Mouse (Mus musculus) inflammation-experienced regulatory T-cells, adult 6 months (primary cell): ENCODE results near the gene Lrrfip1. TPM values are rescaled to one million over a fixed set of nuclear protein-coding genes. Genes with fewer than 3 reads are reported as not detected.

Experiments used
- ATAC-seq: one replicate; pipeline ENCODE4 v1.8.0; 2017
- polyA plus RNA-seq, 3 experiments: library from polyadenylated mRNA; unstranded; fragments of 100-300 nt; shearing (Covaris generic); gene quantifications; one replicate each; pipeline ENCODE4 v1.2.1; 2017

The Lrrfip1 gene
- polyA plus RNA-seq, 3 experiments from 2014 or later = 200 to 230 (median 201) TPM

GRCm38 (mm10) chr1:91057311-91058245 lies 59.0 kb downstream of the Lrrfip1 start:
- ATAC-seq = peak; percentile 62

- ATAC-seq = no peak
Observed at GRCm38 (mm10) chr1:91058251-91058650, 59.7 kb downstream of the Lrrfip1 start.

- no peak for ATAC-seq
Observed at GRCm38 (mm10) chr1:91059792-91060604, 61.5 kb downstream of the Lrrfip1 start.

GRCm38 (mm10) chr1:91061105-91061504 lies 62.6 kb downstream of the Lrrfip1 start:
- ATAC-seq = no peak

GRCm38 (mm10) chr1:91062363-91062762 lies 63.8 kb downstream of the Lrrfip1 start:
- ATAC-seq = peak; percentile 67

- no peak for ATAC-seq
Observed at GRCm38 (mm10) chr1:91064053-91064452, 65.5 kb downstream of the Lrrfip1 start.

GRCm38 (mm10) chr1:91064903-91065525 lies 66.5 kb downstream of the Lrrfip1 start:
- peak; percentile 77 for ATAC-seq

- no peak for ATAC-seq
Observed at GRCm38 (mm10) chr1:91066061-91066460, 67.5 kb downstream of the Lrrfip1 start.

- ATAC-seq = no peak
Observed at GRCm38 (mm10) chr1:91066599-91066998, 68.1 kb downstream of the Lrrfip1 start.

- ATAC-seq = no peak
Observed at GRCm38 (mm10) chr1:91067716-91068115, 69.2 kb downstream of the Lrrfip1 start.

GRCm38 (mm10) chr1:91069575-91069974 lies 71.0 kb downstream of the Lrrfip1 start:
- peak; percentile 19 for ATAC-seq

GRCm38 (mm10) chr1:91070547-91070946 lies 72.0 kb downstream of the Lrrfip1 start:
- no peak for ATAC-seq

- ATAC-seq = no peak
Observed at GRCm38 (mm10) chr1:91071671-91072290, 73.2 kb downstream of the Lrrfip1 start.

- no peak for ATAC-seq
Observed at GRCm38 (mm10) chr1:91076946-91077345, 78.4 kb downstream of the Lrrfip1 start.

GRCm38 (mm10) chr1:91077456-91077855 lies 78.9 kb downstream of the Lrrfip1 start:
- no peak for ATAC-seq

GRCm38 (mm10) chr1:91077980-91078379 lies 79.4 kb downstream of the Lrrfip1 start:
- ATAC-seq = no peak

GRCm38 (mm10) chr1:91079740-91080422 lies 81.3 kb downstream of the Lrrfip1 start:
- ATAC-seq = no peak

- peak; percentile 49 for ATAC-seq
Observed at GRCm38 (mm10) chr1:91080423-91080749, 81.8 kb downstream of the Lrrfip1 start.

GRCm38 (mm10) chr1:91084374-91084773 lies 85.8 kb downstream of the Lrrfip1 start:
- ATAC-seq = no peak

- no peak for ATAC-seq
Observed at GRCm38 (mm10) chr1:91085009-91085408, 86.5 kb downstream of the Lrrfip1 start.

- ATAC-seq = no peak
Observed at GRCm38 (mm10) chr1:91085686-91086085, 87.1 kb downstream of the Lrrfip1 start.

GRCm38 (mm10) chr1:91086325-91086724 lies 87.8 kb downstream of the Lrrfip1 start:
- peak; percentile 19 for ATAC-seq
